In the genomic region with DNA sequence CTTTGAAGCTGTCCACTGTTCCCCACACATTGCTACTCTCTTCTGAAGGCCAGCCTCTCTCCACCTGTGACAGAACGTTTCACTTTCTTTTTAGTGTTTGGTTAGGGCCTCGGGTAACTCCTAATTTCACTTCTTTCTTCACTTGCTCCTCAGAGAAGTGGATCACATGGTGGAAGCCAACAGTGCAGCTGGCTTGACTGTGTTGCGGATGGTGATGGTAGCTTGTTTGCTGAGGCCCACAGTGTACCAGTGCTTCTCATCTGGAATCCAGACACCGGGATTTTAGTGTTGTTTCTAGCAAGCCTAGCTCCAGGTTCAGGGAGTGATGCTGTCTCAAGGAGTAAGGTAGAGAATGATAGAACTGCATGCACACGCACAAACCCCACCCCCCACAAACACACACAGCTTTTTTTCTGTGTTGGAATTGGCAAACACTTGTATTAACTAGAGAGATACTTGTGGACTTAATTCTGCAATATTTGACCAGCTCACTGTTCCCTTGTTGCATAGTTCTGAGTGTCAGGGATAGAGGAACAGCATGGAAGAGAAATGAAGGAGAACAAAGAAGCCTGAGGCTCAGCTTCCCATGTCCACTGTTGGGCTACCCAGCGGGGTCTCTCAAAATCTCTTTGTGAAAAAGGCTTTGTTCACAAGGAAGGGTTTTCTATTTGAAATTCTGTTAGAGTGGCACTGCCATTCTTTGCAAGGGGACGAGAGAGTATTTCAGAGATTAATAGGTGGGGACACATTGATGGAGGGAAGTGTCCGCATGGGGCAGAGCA, we compare ENCODE assay signal across 10 mouse cellular contexts.
DNase-seq lines count a peak whose midpoint lies in the region; ATAC-seq lines count a peak whose summit lies in the region.
"Had no signal": no experiment of that assay in that cellular context is flagged by ENCODE, and none has a peak within 500 bp of the region (broad histone marks: within the 10 kb centered on the region; RNA-seq: fewer than 3 reads in every experiment).

No protein-coding gene starts in this region.

- peak overlapping the region; percentile 20 to 47; a peak in 2 of 4 replicates for H3K27ac ChIP-seq in heart, embryonic 14.5 days (replicated peaks in 1 of 2; ENCODE audit: control insufficient read depth in 1 of 2, insufficient read depth in 1 of 2, low read depth in 2 of 2, low read length in 2 of 2)
- H3K27ac ChIP-seq in forebrain, embryonic 16.5 days (ENCODE audit: low read length): peak overlapping the region; percentile 67
- H3K27ac ChIP-seq: limb, embryonic 12.5 days had no signal

- intact Hi-C loops in heart, postnatal 10 days (cut with DNase I): no loop called here

- H3K36me3 ChIP-seq in heart, embryonic 14.5 days (ENCODE audit: control insufficient read depth, insufficient read depth, low read length): peaks cover 16% of the 10 kb centered on the region
- H3K36me3 ChIP-seq in forebrain, embryonic 16.5 days (ENCODE audit: control insufficient read depth, insufficient read depth): no peaks in the 10 kb centered on the region

- 0 out of 2 replicates have a peak overlapping the region, but pooled peaks have one; percentile 11 for H3K9ac ChIP-seq in heart, embryonic 14.5 days (ENCODE audit: low read length)
- H3K9ac ChIP-seq in forebrain, embryonic 16.5 days (replicated peaks; ENCODE audit: low read depth, low read length): no peak overlapping the region; the same call in 1 of the 2 replicates
- H3K9ac ChIP-seq: limb, embryonic 12.5 days had no signal

- DNase-seq in heart, postnatal 10 days: no peak
- peak; percentile 50 for DNase-seq in mesoderm, embryonic 11.5 days (ENCODE audit: low read depth, low spot score)
- no peak for DNase-seq in layer of hippocampus, postnatal 36 days
- no peak for DNase-seq in urinary bladder, postnatal 14 days (ENCODE audit: low spot score)
- DNase-seq in right cerebral cortex, postnatal 36 days (ENCODE audit: low spot score in 2 of 2): no peak
- DNase-seq: cerebellum, postnatal 14 days had no signal

- no peak overlapping the region for H3K4me3 ChIP-seq in heart, embryonic 14.5 days (ENCODE audit: control insufficient read depth in 1 of 2, insufficient read depth in 1 of 2, low read depth in 1 of 2, low read length in 2 of 2)
- no peak overlapping the region for H3K4me3 ChIP-seq in forebrain, embryonic 16.5 days (replicated peaks; ENCODE audit: low read length)
- H3K4me3 ChIP-seq: limb, embryonic 12.5 days had no signal

- 55% methylated on average over 8 of the region's 8 CpGs for WGBS in heart, embryonic 14.5 days
- WGBS in forebrain, embryonic 16.5 days: 20% methylated on average over 8 of the region's 8 CpGs

- peaks cover 12 to 33% of the 10 kb centered on the region in 2 experiments for H3K4me1 ChIP-seq in heart, embryonic 14.5 days (ENCODE audit: control insufficient read depth in 2 of 2, insufficient read depth in 2 of 2, low read length in 2 of 2)
- peaks cover 23% of the 10 kb centered on the region for H3K4me1 ChIP-seq in forebrain, embryonic 16.5 days (replicated peaks; ENCODE audit: control insufficient read depth, insufficient read depth, low read length)

- no peak for ATAC-seq in heart, embryonic 14.5 days (ENCODE audit: insufficient number of reproducible peaks, insufficient read depth, low FRiP score, low read depth)
- ATAC-seq in CD4-positive, CD25-positive, alpha-beta regulatory T cell, adult 4 months: peak; percentile 23
- ATAC-seq in forebrain, embryonic 16.5 days: peak; percentile 19; the same call in 1 of the 2 replicates

- no peaks in the 10 kb centered on the region for H3K27me3 ChIP-seq in heart, embryonic 14.5 days (ENCODE audit: control insufficient read depth, insufficient read depth, low read length)
- no peaks in the 10 kb centered on the region for H3K27me3 ChIP-seq in forebrain, embryonic 16.5 days (replicated peaks; ENCODE audit: control insufficient read depth, insufficient read depth, low read length)
- H3K27me3 ChIP-seq: limb, embryonic 12.5 days had no signal

- H3K9me3 ChIP-seq in heart, embryonic 14.5 days (ENCODE audit: control insufficient read depth, low read length): no peaks in the 10 kb centered on the region
- H3K9me3 ChIP-seq in forebrain, embryonic 16.5 days (ENCODE audit: control insufficient read depth, low read length): no peaks in the 10 kb centered on the region
- H3K9me3 ChIP-seq: limb, embryonic 12.5 days had no signal

- H3K4me2 ChIP-seq in heart, embryonic 14.5 days (ENCODE audit: low read length): no peak overlapping the region
- H3K4me2 ChIP-seq in forebrain, embryonic 16.5 days (ENCODE audit: low read length): no peak overlapping the region
- H3K4me2 ChIP-seq: limb, embryonic 12.5 days had no signal
